Mouse (Mus musculus) adrenal gland, adult 2 months (tissue): ENCODE measurements around the gene Cfap299. TPM values are rescaled to one million over a fixed set of nuclear protein-coding genes. Genes with fewer than 3 reads are reported as not detected.

Experiments used
- DNase-seq: peaks from one replicate; pipeline ENCODE4 v3.0.0; 2021
- polyA plus RNA-seq: library from polyadenylated mRNA; depleted of rRNA; stranded (reverse); fragments of >200 nt; gene quantifications from 2 replicates; pipeline ENCODE4 v1.2.3, GENCODE M21; 2012
- total RNA-seq, 2 experiments: library from RNA; stranded (reverse); gene quantifications; 2 replicates each; pipeline ENCODE4 v1.2.3; 2021

Cfap299 gene
- total and polyA plus RNA-seq, 3 experiments, result not detected

DNA sequence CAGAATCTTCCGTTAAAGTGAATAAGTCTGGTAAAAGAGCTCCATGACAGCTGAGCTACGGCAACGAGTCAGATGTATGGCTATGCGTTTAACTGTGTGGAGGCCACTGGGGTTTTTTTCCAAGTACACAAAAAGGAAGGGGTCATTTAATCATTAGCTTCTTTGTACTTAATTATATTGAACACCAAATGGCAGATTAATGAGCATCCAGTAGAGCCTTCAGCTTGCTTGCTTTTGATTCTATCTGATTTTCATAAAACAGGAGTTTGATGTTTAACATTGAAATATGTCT lies 47.6 kb downstream of the Cfap299 start:
- no peak for DNase-seq

DNA sequence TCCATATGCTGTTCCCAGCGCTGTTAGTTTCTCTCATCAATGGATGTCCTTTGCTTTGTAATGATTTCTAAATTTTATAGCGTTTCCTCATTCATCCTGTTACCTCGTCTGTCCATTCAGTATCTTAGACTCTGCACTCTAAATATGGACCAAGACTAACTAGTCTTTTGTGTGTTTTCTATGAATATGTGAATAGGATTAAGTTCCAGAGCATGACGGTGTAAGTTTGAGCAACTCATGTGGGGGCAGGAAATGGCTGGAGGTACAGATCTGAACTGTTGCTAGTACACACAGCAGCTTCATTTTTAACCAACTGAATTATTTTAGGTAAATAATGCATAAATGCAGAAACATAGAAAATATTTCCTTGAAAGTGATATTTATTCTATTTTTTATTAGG lies 51.3 kb downstream of the Cfap299 start:
- DNase-seq, result no peak

DNA sequence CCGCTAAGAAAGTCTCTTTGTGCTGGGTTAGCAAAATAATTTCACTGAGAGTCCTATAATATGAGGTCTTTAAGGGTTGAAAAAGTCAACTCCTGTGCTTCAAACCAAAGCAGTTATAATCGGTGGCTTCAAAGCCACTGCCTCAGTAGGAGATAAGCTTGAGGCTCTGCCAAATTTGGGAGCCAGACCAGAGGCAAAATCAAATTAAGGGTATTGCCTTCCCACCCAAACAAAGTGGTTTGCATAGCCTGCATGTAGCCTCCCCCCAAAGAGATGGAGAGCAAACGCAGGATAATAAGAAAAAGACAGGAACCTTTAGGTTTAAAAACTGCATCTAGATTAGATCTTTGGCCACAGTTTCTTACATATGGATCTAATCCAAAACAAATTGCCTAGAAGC lies 58.0 kb downstream of the Cfap299 start:
- no peak for DNase-seq

DNA sequence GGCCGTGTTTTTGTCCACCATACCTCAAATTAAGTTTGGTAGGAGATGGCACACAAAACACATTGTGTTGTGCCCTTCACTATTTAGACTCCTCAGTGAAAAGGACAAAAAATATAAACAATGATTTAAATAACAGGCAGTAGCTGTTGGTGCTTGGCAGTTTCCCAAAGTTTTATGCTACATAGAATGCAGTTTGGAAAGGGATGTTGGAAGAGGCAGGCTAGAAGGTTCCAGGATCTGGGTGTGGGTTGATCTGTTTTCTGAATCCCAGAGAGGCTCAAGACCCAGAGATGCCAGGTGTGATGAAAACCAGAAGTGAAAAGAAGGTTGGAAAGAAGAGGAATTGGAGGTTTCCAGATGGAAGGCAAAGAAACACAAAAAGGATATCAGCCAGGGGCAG lies 73.1 kb downstream of the Cfap299 start:
- no peak for DNase-seq

DNA sequence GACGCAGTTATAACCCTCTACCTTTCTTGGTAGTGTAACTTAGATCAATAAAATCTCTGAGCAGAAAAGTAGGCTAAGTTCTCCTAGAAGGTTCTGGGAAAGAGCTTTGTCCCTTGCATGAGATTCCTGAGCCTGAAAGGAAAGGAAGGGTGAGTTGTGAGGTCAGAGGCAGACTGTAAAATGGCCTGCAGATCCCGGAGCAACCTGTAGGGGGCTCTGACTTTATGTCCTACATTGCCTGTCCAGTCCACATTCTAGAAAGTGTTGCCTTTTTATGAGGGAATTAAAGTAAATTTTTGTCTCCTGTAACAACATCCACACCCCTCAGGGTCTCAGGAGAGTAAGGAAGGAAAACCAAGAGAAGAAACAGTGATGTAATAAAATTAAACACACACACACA lies 81.0 kb downstream of the Cfap299 start:
- peak; percentile 29 for DNase-seq

DNA sequence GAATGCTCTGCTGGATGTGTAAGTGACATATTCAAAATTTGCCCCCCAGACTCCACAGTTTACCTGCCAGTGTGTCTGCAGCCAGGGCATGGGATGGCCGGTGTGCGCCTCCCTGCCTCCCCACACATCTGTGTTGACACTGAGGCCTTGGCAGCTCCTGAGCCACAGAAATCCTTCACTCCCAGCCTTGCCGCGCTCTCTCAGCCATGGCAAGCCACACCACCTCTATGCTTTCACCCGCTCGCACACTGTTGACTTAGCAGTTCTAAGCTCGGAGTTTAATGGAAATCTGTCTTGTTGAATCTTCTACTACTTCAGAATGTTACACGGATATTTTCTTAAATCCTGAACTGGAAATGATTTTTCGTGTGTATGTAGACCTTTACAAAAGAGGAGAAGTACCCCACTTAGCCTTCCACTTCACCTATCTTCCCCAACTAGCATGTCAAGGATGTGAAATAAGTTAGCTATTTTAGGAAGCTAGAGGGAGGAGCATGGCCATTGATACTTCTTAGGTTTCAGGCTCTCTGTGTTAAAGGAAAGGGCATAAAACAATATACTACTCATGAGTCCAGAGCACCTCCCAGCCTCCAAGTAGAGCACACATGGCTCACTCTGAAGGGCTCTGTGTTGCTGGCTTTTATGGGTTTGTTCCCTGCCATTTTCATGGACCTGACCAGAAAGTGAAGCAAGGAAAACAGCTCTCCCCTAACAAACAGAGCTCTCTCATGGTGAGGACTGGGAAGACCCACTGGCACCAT lies 87.5 kb downstream of the Cfap299 start:
- DNase-seq, result no peak

DNA sequence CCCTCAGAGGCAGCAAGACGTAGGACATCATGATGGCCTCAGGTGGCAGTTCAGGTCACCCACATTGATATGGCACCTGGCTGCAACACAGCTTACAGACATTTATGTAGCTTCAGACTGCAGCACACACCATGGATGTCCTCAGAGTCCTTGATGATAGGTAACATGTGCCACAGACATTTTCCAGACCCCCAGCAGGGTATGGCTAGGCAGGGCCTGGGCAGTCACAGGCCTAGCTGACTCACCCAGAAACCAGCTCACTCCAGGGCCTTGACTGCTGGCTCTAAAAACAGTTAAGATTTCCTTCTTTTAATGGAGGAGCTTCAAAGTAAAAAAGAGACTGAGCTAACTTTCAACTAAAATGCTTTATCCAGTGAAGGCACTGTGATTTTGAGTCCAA lies 95.9 kb downstream of the Cfap299 start:
- DNase-seq, result peak; percentile 20

DNA sequence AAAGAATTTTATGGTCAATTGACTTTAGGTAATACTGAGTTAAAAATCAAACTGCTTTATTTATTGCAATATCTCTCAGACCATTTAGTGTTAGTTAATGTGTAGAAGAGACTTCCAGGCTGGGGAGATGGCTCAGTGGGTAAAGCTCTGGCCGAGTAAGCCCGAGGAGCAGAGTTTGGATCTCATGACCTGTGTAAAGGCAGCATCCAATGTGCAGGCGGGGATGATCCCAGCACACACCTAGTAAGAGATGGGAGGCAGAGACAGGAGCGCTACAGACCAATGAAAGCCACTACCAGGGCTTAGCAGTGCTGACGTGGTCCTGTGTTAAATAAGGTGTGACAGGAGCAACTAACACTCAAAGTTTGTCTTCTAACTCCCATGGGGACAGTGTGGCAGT lies 97.0 kb downstream of the Cfap299 start:
- DNase-seq, result no peak

DNA sequence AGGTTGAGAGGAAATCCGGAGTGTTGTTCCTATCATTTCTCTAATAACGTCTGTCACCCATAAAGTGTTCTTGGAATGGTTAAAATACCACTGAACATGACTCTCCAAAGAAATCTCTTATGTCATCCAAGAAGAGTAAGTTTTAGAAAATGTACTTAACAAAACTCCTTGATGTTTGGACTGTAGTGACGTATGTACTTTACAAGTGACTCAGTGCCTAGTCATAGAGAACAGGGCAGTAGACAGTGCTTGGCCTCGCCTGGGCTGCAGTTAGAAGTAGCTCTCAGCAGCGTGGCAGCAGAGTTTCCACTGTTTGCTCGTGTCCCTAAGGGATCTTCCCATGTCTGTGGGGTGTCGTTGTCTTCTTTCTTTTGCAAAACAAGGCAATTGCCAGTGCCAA lies 101.0 kb downstream of the Cfap299 start:
- peak; percentile 48 for DNase-seq

DNA sequence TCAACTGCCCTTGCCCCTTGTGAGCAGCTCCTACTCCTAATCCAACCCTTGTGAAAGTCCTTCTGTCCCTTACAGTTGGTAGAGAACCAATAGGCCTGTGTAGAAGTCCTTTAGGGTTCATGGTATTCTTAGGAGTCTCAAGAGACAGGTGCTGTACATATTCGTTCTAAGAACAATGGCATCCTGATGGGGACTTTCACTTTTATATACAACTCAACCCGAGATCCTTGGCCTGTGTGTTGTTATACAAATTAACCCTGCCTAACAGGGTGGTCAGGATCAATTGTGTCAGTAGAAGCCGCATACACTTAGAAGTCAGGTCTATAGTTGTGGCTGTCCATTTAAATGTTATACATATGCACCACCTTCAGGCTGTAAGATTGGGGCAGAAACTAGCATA lies 109.6 kb downstream of the Cfap299 start:
- no peak for DNase-seq

DNA sequence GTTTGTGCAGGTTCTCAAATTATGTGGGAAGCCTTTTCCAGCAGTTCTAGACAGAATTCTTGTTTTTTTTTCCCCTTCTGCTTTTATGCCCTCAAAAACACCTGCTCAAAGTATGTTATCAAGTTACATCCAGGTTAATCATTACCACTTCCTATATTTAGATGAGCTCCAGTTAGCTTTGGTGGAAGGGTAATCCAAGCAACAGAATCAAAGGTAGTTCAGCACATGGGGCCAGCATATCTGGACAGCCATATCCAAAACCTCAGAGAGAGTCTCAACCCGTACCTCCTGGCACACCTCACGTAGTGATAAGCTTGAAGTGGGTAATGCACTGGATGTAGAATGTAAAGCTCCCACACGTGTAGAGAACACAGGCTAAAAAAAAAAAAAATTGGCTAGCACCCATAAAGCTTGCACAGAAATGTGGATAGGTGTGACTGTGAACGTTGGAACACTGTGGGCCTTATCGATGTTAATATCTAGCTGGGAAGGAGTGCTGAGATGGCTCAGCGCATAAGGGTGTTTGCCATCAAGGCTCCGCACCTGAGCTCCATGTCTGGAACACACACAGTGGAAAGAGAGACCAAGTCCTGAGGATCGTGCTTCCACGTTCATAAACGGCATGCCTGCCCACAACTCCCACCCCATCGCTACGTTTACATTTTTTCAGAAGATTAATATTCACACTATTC lies 117.8 kb downstream of the Cfap299 start:
- no peak for DNase-seq

DNA sequence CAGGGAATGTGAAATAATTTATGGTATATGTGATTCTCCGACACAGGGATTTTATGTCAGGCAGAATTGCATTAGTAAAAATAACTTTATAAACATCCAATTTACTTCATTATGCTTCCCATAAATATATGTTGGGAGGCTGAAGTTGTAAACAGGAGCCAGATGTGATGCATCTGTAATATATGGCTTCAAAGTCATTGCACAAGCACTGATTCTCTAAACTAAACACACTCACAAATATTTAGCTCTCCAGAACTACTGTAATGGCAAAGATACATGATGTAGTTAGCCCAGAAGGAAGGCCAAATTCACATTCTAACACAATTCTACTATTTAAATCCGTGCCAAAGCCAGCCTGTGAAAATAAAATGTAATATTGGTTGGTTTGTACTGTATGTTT lies 120.8 kb downstream of the Cfap299 start:
- DNase-seq, result no peak

DNA sequence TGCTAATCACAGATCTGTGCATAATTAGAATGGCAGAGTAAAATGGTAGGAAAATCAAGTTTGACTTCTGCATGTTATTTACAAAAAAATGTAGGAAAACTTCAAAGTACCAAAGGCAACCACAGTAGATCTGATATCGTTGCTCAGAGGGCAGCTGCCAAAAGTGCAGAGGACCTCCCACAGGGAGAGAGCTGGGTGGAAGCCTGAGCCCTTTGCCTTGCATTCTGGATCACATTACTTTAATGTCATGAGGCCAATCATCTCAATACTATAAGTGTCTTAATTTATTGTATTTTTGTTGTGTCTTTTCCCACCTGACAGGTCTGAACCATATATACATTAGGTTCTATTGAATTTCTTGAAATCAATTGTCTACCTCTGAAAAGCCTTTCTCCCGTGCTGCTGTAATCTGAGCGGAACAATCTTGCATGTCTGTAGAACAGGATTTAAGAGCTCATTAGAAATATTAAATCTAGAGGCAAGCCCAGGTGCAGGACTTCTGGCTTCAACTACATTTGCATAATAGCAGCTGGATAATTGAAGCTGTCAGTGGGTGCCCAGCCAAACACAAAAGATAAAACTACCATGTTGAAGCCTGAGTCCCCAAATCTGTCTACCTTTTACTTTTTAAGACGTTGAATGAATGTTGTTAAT lies 137.9 kb downstream of the Cfap299 start:
- no peak for DNase-seq

DNA sequence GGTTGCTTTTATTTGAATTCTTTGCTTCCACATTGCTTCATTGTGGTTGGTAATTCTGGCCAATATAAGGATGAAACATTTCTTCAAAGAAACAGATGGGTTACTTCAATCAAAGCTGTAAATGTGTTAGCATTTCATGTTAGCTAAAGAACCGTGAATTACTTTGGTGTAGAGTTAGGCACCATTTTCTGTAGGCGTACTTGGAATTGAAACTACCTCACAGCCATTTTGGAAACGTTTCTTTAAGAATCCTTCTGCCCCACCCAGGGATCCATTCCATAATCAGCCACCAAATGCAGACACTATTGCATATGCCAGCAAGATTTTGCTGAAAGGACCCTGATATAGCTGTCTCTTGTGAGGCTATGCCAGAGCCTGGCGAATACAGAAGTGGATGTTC lies 140.9 kb downstream of the Cfap299 start:
- no peak for DNase-seq

DNA sequence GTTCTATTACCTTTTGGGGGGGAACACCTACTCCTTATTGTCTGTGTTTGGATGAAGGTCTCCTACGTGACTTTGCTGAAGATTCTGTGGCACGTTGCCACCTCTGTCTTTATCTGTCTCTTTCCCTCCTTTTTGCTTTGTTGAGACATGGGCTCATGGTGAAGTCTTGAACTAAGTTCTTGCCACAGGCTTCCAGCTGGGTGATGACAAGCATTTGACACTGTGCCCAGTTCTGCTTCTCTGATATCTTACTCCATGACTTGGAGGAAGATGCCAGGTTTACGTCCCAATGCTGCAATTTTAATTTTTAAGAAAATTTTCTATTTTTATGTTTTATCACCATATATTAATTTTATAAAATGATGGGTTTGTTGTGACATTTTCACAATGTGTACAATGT lies 147.4 kb downstream of the Cfap299 start:
- no peak for DNase-seq

DNA sequence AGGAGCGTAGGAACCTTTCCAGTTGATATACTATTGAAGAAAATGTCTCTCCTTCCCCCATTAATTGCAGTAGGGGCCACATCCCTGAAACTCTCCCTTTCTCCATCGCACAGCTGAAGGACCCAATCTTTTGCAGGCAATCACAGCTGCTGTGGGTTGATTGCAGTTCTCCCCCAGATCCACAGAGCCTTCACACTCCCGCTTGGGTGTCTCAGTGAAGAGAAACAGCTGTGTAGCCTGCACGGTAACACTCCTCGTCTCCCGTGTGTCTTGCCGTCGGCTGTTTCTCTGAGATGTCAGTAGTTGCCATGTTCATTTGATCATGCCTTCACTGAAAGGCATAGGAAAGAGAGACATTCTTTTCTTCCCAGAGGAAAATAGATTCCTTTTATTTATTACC lies 148.2 kb downstream of the Cfap299 start:
- DNase-seq, result no peak

DNA sequence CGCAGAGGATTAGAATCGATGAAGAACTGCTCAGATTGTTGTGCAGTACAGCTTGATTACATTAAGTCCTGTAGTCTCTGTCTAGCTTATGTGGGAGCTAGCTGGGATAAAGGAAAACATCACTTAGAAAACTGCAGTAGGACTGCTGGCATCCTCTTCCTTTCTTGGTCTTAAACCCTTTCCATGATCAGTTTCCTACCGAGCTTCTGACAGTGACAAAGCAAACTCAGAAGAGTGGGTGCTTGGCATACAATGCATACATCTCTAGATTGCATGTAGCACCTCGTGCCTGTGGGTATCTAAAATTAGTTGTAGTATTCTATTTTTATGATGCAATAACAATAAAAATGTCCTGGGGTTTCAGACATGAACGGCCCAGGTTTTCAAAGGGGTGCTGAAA lies 154.4 kb downstream of the Cfap299 start:
- no peak for DNase-seq

DNA sequence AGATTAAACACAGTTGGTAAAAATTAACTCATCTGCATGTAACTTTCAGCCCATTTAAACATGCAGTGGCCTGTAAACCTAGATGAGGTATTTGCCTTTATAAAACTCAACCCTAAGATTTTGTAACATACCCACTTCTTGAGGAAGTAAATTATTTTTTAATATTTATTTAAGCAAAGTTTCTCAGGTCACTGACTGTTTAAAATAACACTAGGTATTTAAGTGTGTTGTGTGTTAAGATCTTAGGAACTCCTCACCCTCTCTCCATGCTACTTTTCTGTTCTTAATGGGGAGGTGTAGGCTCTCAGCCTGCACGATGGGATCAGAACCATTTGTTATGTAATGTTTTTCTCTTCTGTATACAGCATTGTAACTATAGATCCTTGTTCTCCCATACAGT lies 156.1 kb downstream of the Cfap299 start:
- no peak for DNase-seq

DNA sequence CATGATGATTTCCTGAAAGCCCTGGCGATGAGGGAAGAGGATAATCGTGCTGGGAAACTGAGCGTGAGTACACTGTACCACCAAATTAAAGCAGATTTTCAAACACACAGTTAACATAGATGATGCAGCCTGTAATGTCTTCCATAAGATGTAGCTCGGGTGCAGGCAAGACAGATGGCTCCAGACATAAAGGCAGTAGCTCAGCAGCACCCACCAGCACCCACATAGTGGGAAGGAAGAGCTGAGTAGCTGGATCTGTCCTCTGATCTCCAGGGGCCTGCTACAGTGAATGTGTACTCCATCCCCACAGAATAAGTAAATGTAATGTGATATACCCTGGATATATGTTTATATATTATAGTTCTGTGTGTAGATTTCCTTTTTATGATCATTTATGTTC lies 169.2 kb downstream of the Cfap299 start:
- DNase-seq, result no peak

DNA sequence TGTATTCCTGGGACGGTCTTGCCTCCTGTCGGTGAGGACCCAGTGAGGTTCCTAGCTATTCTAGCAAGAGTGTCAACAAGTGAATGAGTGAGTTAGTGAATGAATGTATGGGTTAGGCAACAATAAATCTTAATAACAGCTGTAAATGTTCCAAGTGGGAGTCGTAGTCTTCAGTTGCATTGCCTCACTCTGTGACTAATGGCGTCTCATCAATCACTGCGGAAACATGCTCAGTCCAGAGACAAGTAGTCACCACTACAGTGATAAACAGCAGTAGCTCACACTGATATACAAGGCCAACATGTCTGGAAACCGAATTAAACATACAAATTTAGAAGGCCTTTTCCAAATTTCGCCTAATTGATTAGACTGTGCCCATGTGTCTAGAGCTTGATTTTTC lies 187.1 kb downstream of the Cfap299 start:
- peak; percentile 59 for DNase-seq

DNA sequence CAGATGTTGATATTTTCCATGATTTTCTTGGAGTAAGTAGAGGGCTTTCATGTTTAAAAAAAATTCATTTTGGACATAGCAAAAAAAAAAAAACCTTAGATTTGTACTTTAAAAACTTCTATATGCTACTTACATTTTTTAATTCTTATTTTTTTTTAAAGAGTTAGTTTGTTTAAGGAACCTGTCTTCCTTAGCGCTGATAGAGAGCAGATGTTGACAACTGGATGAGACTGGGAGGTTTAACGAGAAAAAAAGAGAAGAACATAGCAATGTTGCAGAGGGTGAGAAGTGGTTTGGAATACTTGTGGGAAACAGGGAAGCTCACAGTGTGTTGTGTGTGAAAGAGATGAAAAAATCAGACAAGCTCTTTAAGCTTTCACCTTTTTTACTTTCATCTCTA lies 191.0 kb downstream of the Cfap299 start:
- no peak for DNase-seq

DNA sequence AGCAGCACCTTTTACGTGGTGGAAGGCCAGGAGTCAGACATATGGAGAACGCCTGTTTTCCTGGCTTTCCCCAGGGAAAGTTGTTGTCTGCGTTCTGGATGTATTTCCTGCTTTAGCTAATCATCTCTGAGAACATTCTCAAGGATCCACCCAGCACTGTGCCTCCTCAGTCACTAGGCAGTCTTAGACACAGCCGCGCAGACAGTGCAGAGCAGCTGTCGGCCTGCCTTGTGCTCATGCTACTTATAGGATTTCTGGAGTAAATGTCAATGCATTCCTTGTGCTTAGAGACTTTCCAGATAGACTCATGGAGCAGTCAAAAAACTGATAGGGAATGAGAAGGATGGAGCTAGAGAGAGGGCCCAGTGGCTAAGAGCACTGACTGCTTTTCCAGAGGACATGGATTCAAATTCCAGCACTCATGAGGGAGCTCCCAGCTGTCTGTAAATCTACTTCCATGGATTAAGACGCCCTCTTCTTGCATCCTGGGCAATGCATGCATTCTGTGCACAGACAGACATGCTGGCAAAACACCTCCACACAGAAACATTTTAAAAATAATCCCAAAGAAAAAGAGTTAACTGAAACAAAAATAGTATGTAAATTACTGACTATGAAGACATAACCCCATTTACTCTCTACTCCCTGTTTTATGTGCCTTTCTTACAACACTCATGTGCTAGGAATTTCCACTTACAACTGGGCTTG lies 193.3 kb downstream of the Cfap299 start:
- DNase-seq, result no peak

DNA sequence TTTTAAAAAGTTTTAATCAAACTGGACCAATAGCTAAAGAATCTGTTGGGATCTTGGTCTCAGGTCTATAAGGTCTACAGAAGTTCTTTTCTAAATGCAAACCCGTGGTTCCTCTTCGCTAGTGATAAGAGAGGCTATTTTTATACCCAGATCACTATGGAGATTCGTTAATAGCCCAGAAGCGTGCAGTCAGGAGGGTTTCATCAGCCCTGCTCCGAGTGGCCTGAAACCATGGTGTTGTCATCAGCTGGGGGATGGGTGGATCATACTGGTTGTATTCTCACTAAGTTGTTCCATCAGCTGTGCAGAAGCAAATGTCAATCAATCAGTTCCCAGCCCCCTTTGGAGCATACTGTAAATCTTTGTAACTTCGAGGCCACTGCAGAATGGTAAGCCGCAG lies 193.9 kb downstream of the Cfap299 start:
- DNase-seq, result no peak
